In the genomic region with DNA sequence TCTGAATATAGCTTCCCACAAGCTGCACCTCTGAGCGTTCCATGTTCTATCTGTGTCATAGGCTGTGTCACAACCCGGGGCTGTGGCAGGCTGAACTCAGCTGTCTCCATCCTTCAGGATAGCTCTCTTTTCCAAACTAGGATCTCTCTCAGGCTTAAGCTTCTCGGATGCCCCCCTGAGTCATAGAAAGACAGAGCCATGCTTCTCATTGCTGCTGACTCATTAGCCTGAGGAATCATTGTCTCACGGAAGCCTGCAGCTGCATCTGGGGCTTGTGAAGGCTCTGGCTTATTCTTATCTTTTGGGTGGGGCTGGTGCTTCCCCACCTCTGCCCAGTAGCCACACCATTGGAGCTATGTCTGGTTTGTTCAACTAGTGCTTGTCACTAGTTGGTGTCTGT, we compare ENCODE assay signal across 21 mouse cellular contexts.
DNase-seq lines count a peak whose midpoint lies in the region; ATAC-seq and TF ChIP-seq lines count a peak whose summit lies in the region.
"Had no signal": no experiment of that assay in that cellular context is flagged by ENCODE, and none has a peak within 500 bp of the region (broad histone marks: within the 10 kb centered on the region; RNA-seq: fewer than 3 reads in every experiment).

No protein-coding gene starts in this region.

- H3K79me3 ChIP-seq in C2C12 (ENCODE audit: low read depth): no peaks in the 10 kb centered on the region

- no peak overlapping the region for H3K4me2 ChIP-seq in intestine, embryonic 15.5 days (replicated peaks)
- H3K4me2 ChIP-seq in intestine, postnatal 0 days (replicated peaks; ENCODE audit: low read depth): no peak overlapping the region
- H3K4me2 ChIP-seq in kidney, embryonic 14.5 days (replicated peaks; ENCODE audit: low read depth, low read length): no peak overlapping the region
- H3K4me2 ChIP-seq in forebrain, embryonic 13.5 days: no peak overlapping the region
- H3K4me2 ChIP-seq: hindbrain, embryonic 14.5 days; midbrain, embryonic 13.5 days had no signal

- DNase-seq in brain, adult 2 months (ENCODE audit: low read depth, low spot score): peak; percentile 51
- no peak for DNase-seq in left cerebral cortex, adult 9 months (ENCODE audit: low spot score in 2 of 2)
- DNase-seq: adrenal gland, adult 2 months; cerebellum, adult 9-10 months; gastrocnemius, postnatal 36 days; heart, postnatal 4 days; kidney, adult 9 months; kidney, postnatal 36 days; lung, postnatal 10 days; right cerebral cortex, postnatal 14 days; thymus, postnatal 25 days had no signal

- no peaks in the 10 kb centered on the region for H3K27me3 ChIP-seq in intestine, embryonic 15.5 days (replicated peaks)
- H3K27me3 ChIP-seq in intestine, postnatal 0 days (replicated peaks; ENCODE audit: control insufficient read depth, insufficient read depth, low read length): no peaks in the 10 kb centered on the region
- H3K27me3 ChIP-seq in C2C12 (ENCODE audit: control insufficient read depth, insufficient read depth, insufficient read length): no peaks in the 10 kb centered on the region
- no peaks in the 10 kb centered on the region for H3K27me3 ChIP-seq in kidney, embryonic 14.5 days (ENCODE audit: control insufficient read depth, insufficient read depth, low read length)
- H3K27me3 ChIP-seq in forebrain, embryonic 13.5 days: no peaks in the 10 kb centered on the region
- H3K27me3 ChIP-seq: midbrain, embryonic 13.5 days had no signal

- no peaks in the 10 kb centered on the region for H3K36me3 ChIP-seq in intestine, embryonic 15.5 days
- H3K36me3 ChIP-seq in intestine, postnatal 0 days (ENCODE audit: control insufficient read depth, insufficient read depth): no peaks in the 10 kb centered on the region
- no peaks in the 10 kb centered on the region for H3K36me3 ChIP-seq in C2C12 (ENCODE audit: control insufficient read depth, insufficient read depth)
- H3K36me3 ChIP-seq in kidney, embryonic 14.5 days (ENCODE audit: control insufficient read depth, insufficient read depth, low read length): no peaks in the 10 kb centered on the region
- H3K36me3 ChIP-seq in forebrain, embryonic 13.5 days (ENCODE audit: poor library complexity, severe bottlenecking): no peaks in the 10 kb centered on the region
- H3K36me3 ChIP-seq: forebrain, embryonic 10.5 days; midbrain, embryonic 13.5 days had no signal

- no peak overlapping the region for H3K4me3 ChIP-seq in intestine, embryonic 15.5 days (replicated peaks)
- no peak overlapping the region for H3K4me3 ChIP-seq in intestine, postnatal 0 days (ENCODE audit: low read depth, low read length)
- H3K4me3 ChIP-seq in C2C12 (ENCODE audit: insufficient read depth, poor library complexity, severe bottlenecking): no peak overlapping the region
- no peak overlapping the region for H3K4me3 ChIP-seq in kidney, embryonic 14.5 days (ENCODE audit: low read length)
- H3K4me3 ChIP-seq in forebrain, embryonic 13.5 days: no peak overlapping the region
- H3K4me3 ChIP-seq: forebrain, embryonic 10.5 days; midbrain, embryonic 13.5 days had no signal

- H3K79me2 ChIP-seq in C2C12 (ENCODE audit: control insufficient read depth, insufficient read depth): no peaks in the 10 kb centered on the region

- no peak overlapping the region for H3K27ac ChIP-seq in intestine, embryonic 15.5 days
- no peak overlapping the region for H3K27ac ChIP-seq in intestine, postnatal 0 days (ENCODE audit: low read depth, low read length)
- no peak overlapping the region for H3K27ac ChIP-seq in kidney, embryonic 14.5 days (ENCODE audit: low read depth, low read length)
- H3K27ac ChIP-seq in forebrain, embryonic 13.5 days: no peak overlapping the region
- H3K27ac ChIP-seq: forebrain, embryonic 10.5 days; hindbrain, embryonic 14.5 days; midbrain, embryonic 13.5 days had no signal

- no peak overlapping the region for H3ac ChIP-seq in C2C12 (ENCODE audit: control insufficient read depth, insufficient read length, low read depth)

- no peak overlapping the region for H3K9ac ChIP-seq in intestine, embryonic 15.5 days
- H3K9ac ChIP-seq in intestine, postnatal 0 days (ENCODE audit: low read depth, low read length): no peak overlapping the region
- H3K9ac ChIP-seq in kidney, embryonic 14.5 days (ENCODE audit: low read depth, low read length): no peak overlapping the region
- H3K9ac ChIP-seq in forebrain, embryonic 13.5 days: no peak overlapping the region
- H3K9ac ChIP-seq: hindbrain, embryonic 14.5 days; midbrain, embryonic 13.5 days had no signal

- 65% methylated on average over 4 of the region's 4 CpGs for WGBS in intestine, embryonic 15.5 days
- WGBS in intestine, postnatal 0 days: 63% methylated on average over 4 of the region's 4 CpGs
- 85% methylated on average over 4 of the region's 4 CpGs for WGBS in kidney, embryonic 14.5 days
- WGBS in forebrain, embryonic 13.5 days: 85% methylated on average over 4 of the region's 4 CpGs

- peaks cover 4% of the 10 kb centered on the region; the same call in 1 of the 2 replicates for H3K4me1 ChIP-seq in intestine, embryonic 15.5 days (replicated peaks)
- no peaks in the 10 kb centered on the region for H3K4me1 ChIP-seq in intestine, postnatal 0 days (replicated peaks; ENCODE audit: control insufficient read depth, insufficient read depth, low read length)
- H3K4me1 ChIP-seq in kidney, embryonic 14.5 days (ENCODE audit: control insufficient read depth, insufficient read depth, low read length): no peaks in the 10 kb centered on the region
- H3K4me1 ChIP-seq in forebrain, embryonic 13.5 days: no peaks in the 10 kb centered on the region; the same call in 1 of the 2 replicates
- H3K4me1 ChIP-seq: midbrain, embryonic 13.5 days had no signal

- ATAC-seq in intestine, embryonic 15.5 days: peak; percentile 62
- no peak for ATAC-seq in intestine, postnatal 0 days
- ATAC-seq in megakaryocyte progenitor cell, adult 5-6 weeks (replicated peaks; ENCODE audit: poor library complexity): peak; percentile 95
- no peak for ATAC-seq in kidney, embryonic 14.5 days (ENCODE audit: low FRiP score, low TSS enrichment)
- ATAC-seq in forebrain, embryonic 13.5 days: no peak
- ATAC-seq: inflammation-experienced regulatory T-cells, adult 6 months; midbrain, embryonic 13.5 days had no signal

- TF ChIP-seq CTCF in intestine, postnatal 0 days (IDR thresholded peaks at IDR 0.05; ENCODE audit: low read depth): no peak
- no peak for TF ChIP-seq CTCF in C2C12 (IDR thresholded peaks at IDR 0.05; ENCODE audit: control insufficient read depth, insufficient read depth, insufficient read length)

- H3K9me3 ChIP-seq in intestine, embryonic 15.5 days: no peaks in the 10 kb centered on the region
- H3K9me3 ChIP-seq in intestine, postnatal 0 days (ENCODE audit: control insufficient read depth): no peaks in the 10 kb centered on the region
- no peaks in the 10 kb centered on the region for H3K9me3 ChIP-seq in kidney, embryonic 14.5 days (ENCODE audit: control insufficient read depth, low read length)
- no peaks in the 10 kb centered on the region for H3K9me3 ChIP-seq in forebrain, embryonic 13.5 days (replicated peaks)
- H3K9me3 ChIP-seq: forebrain, embryonic 10.5 days; midbrain, embryonic 13.5 days had no signal

TF ChIP-seq in C2C12, 6 proteins besides CTCF, POLR2A, EP300 and RAD21:
- peak; percentile 92 for TF ChIP-seq MYOD1 (IDR thresholded peaks at IDR 0.05; ENCODE audit: control insufficient read depth, insufficient read length, low read depth)
- peak; percentile 86 for TF ChIP-seq CEBPB (IDR thresholded peaks at IDR 0.05; ENCODE audit: low read depth)
- no peak for TF ChIP-seq MYOG (IDR thresholded peaks at IDR 0.05; ENCODE audit: control insufficient read depth, extremely low read depth, insufficient read length)
- peak; percentile 80 for TF ChIP-seq FOSL1 (IDR thresholded peaks at IDR 0.05; ENCODE audit: insufficient read depth, low read length, poor library complexity, severe bottlenecking)
- TF ChIP-seq MAX (IDR thresholded peaks at IDR 0.05): peak; percentile 87
- TF ChIP-seq USF1 (IDR thresholded peaks at IDR 0.05; ENCODE audit: low read depth): no peak

Comparison
In these comparisons a context has a peak if more than half of its experiments do, and no peak if none do; other contexts are left out.
1. ATAC-seq: peak in intestine, embryonic 15.5 days (single experiment) and megakaryocyte progenitor cell, adult 5-6 weeks (single experiment); none in intestine, postnatal 0 days (single experiment), kidney, embryonic 14.5 days (single experiment) and forebrain, embryonic 13.5 days (single experiment).